Mouse (Mus musculus) gastrocnemius, postnatal 36 days (tissue): ENCODE data around the gene Spib. TPM values are rescaled to one million over a fixed set of nuclear protein-coding genes. Genes with fewer than 3 reads are reported as not detected.

Source experiments
- DNase-seq, 2 experiments: peaks; one replicate each; pipeline ENCODE4 v3.0.0; 2022
- intact Hi-C: fragments of 180-260 bp; cut with DNase I; formaldehyde crosslinking; loops from one replicate; pipeline ENCODE4 v1.15.1; 2025
- total RNA-seq, 2 experiments: library from RNA; stranded (reverse); gene quantifications; 2 replicates each; pipeline ENCODE4 v1.2.3; 2021

The Spib gene
- total RNA-seq, 2 experiments from 2014 or later, result not detected

DNA sequence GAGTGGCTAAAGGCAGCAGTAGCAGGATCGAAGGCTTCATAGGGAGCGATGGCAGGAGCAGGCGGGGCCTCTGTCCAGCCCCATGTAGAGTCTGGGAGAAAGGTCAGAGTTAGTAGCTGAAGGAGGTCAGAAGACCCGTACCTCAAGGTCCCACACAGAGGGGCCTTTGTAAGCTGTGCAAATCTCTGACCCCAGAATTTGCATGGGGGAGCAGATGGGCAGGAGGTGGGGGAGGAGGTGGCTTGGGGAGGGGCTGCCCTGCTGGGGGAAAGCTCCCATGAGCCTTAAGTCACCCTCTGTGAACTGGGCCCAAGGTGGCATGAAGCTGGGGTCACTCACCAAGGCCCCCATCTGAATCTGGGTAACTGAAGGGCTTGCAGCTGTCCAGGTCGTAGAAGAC lies 2.4 kb downstream of the Spib start:
- intact Hi-C loops, result no loop called here
- no peak for DNase-seq

GRCm38 (mm10) chr7:44527483-44528398 lies 4.1 kb downstream of the Spib start:
- peak; percentile 67 to 79 for DNase-seq
- intact Hi-C loops, result no loop called here

- no peak for DNase-seq
- intact Hi-C loops, result no loop called here
Observed at GRCm38 (mm10) chr7:44526414-44527154, 5.3 kb downstream of the Spib start.

GRCm38 (mm10) chr7:44525126-44525832 lies 6.6 kb downstream of the Spib start:
- DNase-seq, result peak; percentile 87 to 92

GRCm38 (mm10) chr7:44524502-44524901 lies 7.4 kb downstream of the Spib start, which contains the start of gene Mybpc2:
Gene Mybpc2 (minus strand): TSS chr7:44524656.
- DNase-seq, result peak; percentile 65 to 74
- intact Hi-C loops, result no loop called here

More at GRCm38 (mm10) chr7:44525126-44525832, 6.6 kb downstream of the Spib start:
- intact Hi-C loops, result no loop called here

DNA sequence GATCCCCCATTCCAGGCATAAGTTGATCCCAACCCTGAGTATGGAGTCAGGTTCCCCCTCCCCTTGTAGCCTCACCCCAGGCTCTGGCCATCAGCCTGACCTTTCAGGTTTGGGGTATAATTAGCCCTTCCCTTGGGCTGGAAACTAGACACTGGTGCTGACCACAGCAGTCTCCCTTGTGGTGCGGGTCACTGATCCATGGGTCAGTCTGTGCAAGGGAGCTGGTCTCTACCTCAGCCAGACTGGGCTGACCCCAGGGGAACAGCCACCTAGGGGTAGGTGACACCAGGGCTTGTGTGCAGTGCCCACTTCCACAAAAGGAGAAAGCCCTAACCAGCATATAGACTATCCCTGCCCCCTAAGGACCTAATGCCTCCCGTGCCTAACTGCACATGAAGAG lies 8.8 kb downstream of the Spib start:
- intact Hi-C loops, result no loop called here
- peak; percentile 49 to 55 for DNase-seq

- intact Hi-C loops, result no loop called here
- peak; percentile 50 to 54 for DNase-seq
Observed at GRCm38 (mm10) chr7:44521710-44522109, 10.2 kb downstream of the Spib start.

DNA sequence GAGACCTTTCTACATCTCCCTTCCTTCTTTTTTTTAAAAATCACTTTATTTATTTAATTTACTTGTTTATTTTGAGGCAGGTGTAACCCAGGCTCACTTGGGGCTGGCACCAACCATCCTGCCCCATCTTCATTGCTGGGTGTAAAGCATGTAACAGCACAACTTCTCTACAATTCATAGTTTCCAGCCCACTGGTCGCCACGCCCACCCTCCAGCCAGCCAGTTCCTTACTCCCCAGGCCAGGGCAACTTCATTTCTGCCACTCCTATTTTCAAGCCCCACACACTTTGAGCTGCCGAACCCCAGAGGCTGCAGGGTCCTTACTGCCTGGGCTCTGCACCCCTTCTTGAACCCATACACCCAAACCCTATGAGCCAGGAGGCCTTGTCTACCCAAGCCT lies 10.9 kb downstream of the Spib start:
- intact Hi-C loops, result no loop called here
- no peak for DNase-seq

DNA sequence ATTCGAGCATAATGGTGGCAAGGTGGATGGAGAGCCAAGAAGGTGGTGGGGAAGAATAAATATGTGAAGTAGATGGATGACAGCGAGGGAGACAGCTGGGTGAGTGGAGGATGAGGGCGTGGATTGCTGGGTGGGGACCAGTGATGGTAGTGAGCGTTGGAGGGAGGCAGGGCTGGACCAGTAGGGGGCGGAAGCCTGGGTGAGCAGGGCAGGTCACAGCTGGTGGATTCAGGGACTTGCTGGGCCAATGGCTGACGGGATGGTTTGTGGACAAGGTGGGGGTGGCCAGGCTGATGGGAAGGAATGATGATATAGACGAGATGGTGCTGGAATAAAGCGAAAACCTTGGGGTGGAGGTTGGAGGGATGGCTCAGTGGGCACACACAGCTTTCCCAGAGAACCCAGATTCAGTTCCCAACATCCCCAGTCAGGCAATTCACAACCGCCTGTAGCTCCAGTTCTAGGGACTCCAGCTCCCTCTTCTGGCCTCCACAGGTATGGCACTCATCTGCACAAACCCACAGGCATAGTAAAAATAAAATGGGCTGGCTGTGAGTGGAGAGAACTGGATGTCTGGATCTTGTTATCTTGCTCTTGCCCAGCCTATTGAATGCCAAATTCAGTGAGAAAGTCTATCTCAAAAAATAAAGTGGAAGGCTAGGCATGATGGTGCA lies 12.5 kb downstream of the Spib start:
- intact Hi-C loops, result no loop called here
- no peak for DNase-seq

DNA sequence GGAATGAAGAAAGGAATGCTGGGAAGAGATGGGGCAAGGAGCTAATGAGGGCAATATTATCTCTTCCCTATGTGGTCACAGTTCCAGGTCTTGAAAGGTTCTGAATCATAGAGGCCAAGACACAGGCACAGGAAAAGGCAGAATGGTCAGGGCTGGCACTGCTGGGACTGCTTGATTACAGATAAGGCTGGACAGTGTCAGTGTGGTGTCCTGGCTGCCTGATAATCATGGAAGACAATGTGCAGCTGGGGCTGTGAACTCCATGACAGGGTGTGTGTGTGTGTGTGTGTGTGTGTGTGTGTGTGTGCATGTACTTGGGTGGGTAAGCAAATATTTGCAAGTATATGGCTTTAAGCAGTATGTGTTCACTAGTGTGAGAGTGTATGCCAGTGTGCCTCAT lies 24.4 kb downstream of the Spib start:
- no peak for DNase-seq
- intact Hi-C loops, result no loop called here

DNA sequence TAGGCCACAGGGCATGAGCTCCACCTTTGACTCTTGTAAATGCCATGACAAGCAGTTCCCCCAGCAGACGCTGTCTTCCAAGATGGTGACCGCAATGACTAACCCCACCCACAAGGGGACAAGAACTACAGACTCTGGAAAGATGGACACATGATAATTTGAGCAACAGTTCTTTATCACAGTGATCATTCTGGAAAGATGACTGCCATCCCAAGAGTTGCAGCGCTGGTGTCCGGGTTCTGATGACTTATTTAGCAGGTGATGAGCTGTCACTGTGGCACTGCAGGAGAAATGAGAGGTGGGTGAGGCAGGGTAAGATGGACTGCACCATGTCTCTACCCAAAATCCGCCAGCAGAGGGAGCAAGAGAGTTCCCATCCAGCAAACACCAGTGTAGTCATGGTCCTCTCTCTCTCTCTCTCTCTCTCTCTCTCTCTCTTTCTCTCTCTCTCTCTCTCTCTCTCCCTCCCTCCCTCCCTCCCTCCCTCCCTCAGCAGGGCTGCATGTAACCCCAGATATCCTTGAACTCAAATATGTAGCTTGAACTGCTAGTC lies 30.2 kb downstream of the Spib start:
- peak in 1 of 2 experiments; percentile 44 for DNase-seq
- intact Hi-C loops, result no loop called here

DNA sequence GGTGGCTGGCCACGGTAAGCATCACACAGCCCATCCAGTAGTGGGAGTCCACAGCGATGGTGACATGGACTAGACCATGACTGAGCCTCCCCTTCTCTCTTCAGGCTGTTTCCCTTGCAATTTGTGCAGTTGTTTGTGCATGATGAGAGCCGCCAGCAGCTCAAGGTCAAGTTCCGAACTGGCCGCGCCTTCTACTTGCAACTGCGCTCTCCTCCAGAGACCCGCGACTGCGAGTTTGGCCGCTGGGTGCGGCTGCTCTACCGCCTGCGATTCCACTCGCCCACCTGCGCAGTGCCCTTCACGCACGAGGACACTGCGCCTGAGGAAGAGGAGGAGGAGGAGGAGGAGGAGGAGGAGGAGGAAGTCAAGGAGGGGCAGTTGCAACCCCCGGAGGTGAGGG lies 31.8 kb downstream of the Spib start:
- peak in 1 of 2 experiments; percentile 21 for DNase-seq
- intact Hi-C loops, result no loop called here

DNA sequence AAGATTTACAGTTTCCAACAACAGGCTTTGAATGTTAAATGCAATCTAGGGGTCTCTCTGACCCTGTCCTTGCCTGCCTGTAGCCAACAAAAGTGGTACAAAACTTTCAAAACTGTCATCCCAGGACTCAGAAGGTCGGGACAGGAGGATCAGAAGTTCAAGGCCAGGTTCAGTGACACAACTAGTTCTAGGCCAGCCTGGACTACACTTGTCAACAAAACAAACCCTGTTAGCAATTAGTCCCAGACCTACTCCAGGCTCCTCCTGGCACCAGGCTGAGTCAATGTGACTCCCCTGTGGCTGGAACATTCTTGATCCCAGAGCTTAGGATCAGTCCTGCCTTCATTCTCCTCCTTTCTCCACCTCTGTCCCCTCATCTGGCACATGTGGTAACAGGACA lies 32.9 kb downstream of the Spib start:
- DNase-seq, result peak in 1 of 2 experiments; percentile 11
- intact Hi-C loops, result loop anchor here (5.0 kb wide), 1 partner anchor 53 kb away; the partner anchor contains the start of gene Nr1h2

DNA sequence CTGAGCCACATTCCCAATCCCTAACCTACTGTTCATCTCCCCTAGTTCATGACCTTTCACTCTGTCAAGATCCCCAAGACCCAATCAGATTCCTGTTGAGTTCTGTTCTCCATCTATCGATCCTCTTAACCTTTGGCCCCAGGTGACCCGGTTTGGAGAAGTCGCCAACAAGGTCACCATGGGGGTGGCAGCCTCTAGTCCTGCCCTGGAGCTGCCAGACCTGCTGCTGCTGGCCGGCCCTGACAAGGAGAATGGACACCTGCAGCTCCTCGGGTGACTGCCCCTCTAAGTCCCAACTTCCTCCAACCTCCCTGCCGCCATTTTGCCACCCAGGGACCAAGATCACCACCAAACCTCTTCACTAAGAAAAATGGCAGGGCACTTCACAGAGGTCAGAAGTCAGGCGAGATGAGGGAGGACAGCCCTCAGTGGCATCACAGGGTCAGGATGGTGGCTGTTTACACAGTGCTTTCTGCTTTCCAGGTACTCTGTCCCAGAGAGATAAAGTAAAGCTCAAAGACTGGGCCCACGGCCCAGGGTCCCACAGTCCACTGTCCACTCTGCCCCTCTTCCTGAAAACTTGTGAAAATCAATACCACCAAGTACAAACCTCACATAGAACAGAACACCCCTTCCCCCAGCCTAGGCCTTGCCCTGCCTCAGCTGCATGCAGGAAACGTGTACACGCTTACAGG lies 34.4 kb downstream of the Spib start:
- intact Hi-C loops, result loop anchor here (5.0 kb wide), 1 partner anchor 55 kb away; the partner anchor contains the start of gene Nr1h2
- peak in 1 of 2 experiments; percentile 11 for DNase-seq

- intact Hi-C loops, result loop anchor here (5.0 kb wide), 1 partner anchor 56 kb away; the partner anchor contains the start of gene Nr1h2
- DNase-seq, result no peak
Observed at GRCm38 (mm10) chr7:44496771-44497109, 35.1 kb downstream of the Spib start.

- DNase-seq, result peak; percentile 94 to 95
- intact Hi-C loops, result loop anchor here (5.0 kb wide), 1 partner anchor 56 kb away; the partner anchor contains the start of gene Nr1h2
Observed at GRCm38 (mm10) chr7:44495992-44496770, 35.7 kb downstream of the Spib start, which contains the start of the genes Emc10 and Fam71e1. Gene Emc10 (minus strand): TSS chr7:44496529. Gene Fam71e1 (plus strand): TSS chr7:44496581.

GRCm38 (mm10) chr7:44495086-44495485 lies 36.8 kb downstream of the Spib start:
- intact Hi-C loops, result loop anchor here (5.0 kb wide), 1 partner anchor 57 kb away; the partner anchor contains the start of gene Nr1h2

DNA sequence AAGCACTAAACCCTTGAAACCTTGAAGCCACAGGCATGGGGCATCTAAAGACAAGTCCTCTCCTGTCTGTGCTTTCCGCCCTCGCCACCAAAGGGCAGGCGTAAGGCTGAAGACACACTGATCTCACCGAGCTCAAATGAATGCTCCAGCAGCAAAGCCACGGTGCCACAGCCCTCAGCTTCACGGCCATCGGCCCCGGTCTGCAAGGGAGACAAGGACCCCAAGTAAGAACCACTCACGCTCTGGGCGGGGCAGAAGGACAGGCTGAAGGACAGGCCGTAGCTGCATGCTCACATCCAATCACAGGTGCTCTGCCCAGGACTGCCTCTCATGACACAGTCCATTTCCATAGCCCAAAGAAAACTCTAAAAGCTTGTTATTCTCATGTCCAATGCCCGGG lies 37.2 kb downstream of the Spib start:
- intact Hi-C loops, result loop anchor here (5.0 kb wide), 1 partner anchor 58 kb away; the partner anchor contains the start of gene Nr1h2
- peak in 1 of 2 experiments; percentile 16 for DNase-seq

More at GRCm38 (mm10) chr7:44495086-44495485, 36.8 kb downstream of the Spib start:
- no peak for DNase-seq
